Mouse (Mus musculus) heart, adult 18-20 months (tissue): Measurements from ENCODE around the gene Wdr5. TPM values are rescaled to one million over a fixed set of nuclear protein-coding genes. Genes with fewer than 3 reads are reported as not detected.
A peak's percentile ranks its signal among the peaks of the same experiment; 100 is the strongest.

ENCODE experiments used
- DNase-seq, 2 experiments: peaks; one replicate each; pipeline ENCODE4 v3.0.0; 2021 to 2022; ENCODE audit warnings: mixed read lengths in 1 of 2
- long read RNA-seq, 2 experiments: library from polyadenylated mRNA; stranded (forward); transcript quantifications; one replicate each; pipeline ENCODE4 v2.0.0; 2021
- total RNA-seq, 2 experiments: library from RNA; stranded (reverse); gene quantifications; 2 replicates each; pipeline ENCODE4 v1.2.3; 2021

Gene Wdr5
- total RNA-seq, result 10 to 100 TPM; 23.5 to 26.5 TPM
- long read RNA-seq, experiment 1, transcript Wdr5-201 (14 exons, 2,890 nt), result major isoform, 24 of 36 reads
- long read RNA-seq, experiment 1, partial matches to known transcripts, result 1 of 36 reads
- long read RNA-seq, experiment 1, other reads (novel, unspliced or antisense), result 11 of 36 reads
- long read RNA-seq, experiment 2, transcript Wdr5-201 (14 exons, 2,890 nt), result major isoform, 9 of 21 reads
- long read RNA-seq, experiment 2, partial matches to known transcripts, result 0 of 21 reads
- long read RNA-seq, experiment 2, other reads (novel, unspliced or antisense), result 12 of 21 reads

- DNase-seq, result peak; percentile 96 to 100
Measured at GRCm38 (mm10) chr2:27514639-27515328, at the start of gene Wdr5. Gene Wdr5, plus strand, starts transcription at chr2:27515157.

DNA sequence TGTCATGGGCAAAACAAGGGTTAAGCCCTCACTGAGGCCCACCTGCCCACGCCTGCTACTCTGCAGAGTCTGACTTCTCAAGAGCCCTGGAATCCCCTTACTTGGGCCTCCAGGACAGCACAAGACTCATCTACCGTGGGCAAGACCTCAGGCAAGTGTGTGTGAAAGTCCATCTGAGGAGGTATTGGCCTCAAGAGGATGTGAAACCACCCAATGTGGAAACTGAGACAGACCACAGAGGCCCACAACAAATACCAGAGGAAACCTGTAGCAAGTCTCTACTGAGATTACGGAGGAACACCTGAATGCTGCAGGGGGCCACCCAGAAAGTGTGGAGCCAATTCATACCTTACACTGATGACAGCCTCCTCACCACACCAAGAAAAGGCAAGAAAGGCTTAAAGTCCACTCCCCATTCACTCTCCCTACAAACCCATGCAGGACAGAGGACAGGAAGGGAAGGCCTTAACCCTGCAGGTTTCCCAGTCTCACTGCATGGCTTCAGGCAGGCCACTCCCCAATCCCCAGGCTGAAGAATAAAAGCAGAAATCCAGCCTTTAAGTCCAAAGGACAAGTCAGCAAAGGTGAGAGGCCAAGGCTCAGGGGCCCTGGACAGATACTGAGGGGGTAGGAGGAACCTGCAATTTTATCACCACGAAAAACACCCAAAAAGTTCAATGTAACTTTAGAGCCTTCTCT lies 45.5 kb upstream of the Wdr5 start:
- DNase-seq, result no peak

GRCm38 (mm10) chr2:27469991-27470355 lies 45.0 kb upstream of the Wdr5 start:
- DNase-seq, result no peak

DNA sequence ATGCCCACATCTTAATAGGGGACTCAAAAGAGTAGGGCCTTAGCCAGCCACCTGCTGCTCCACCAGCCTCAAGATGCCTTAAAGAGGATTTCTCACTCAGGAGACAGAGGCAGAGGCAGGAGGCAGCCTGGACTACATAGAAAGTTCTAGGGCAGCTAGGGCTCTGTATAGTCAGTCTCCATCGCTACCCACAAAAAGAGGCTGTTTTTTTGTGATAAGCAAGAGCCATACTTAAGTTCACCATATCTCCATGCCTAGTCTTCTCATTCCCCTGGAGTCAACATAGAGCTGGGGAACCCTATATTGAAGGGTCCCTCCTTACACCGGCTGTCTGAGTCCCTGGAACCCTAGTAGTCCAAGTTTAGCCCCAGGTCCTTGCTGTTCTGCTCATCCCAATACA lies 44.4 kb upstream of the Wdr5 start:
- DNase-seq, result no peak

DNA sequence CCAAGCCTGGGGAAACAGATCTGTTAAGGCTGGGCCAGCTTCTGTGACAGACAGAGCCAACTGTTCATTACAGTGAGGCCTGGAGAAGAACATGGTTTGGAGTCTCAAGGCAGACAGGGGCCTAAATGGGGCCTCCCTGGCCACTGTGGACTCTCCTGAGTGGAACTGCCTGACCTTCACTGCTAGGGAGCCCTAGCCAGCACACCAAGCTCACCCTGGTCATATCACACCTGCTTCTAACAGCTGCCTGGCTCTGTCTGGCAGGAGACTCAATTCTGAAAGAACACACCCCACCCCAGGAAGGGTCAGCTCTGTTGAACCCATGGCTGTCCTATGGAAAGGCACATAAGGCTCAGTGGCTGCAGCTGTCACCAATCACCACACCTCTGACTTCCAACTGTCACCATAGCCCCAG lies 43.8 kb upstream of the Wdr5 start:
- DNase-seq, result no peak

DNA sequence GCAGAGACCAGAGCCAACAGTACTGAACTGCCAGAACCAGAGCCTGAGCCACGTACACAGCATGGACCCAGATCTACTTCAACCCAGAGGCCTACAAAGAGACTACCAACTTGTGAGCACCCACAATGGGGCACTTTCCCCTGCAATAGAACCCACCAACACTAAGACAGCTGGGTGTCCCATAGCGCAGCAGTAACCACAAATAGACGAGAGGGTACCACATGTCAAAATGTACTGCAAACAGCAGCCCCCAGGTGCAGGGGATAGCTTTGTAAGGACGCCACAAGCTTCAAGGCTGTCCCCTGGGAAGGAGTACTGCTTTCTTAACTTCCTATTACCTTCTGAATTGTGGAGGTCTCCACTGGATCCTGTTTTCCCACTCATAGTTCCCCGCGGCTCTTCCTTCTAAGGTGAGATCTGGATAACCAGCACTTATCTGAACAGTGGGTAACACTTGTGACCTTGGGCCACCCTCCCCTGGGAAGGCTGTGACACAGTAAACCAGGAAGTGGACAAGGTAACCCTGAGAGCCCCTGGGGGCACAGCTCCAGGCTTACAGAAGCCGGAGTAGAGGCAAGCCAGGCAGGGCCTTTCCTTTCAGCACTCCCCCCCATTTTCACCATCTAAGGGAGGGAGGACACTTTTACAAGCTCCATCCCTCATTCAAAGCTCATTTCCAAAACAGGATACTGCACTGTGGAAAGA lies 41.7 kb upstream of the Wdr5 start:
- no peak for DNase-seq

GRCm38 (mm10) chr2:27473911-27474310 lies 41.0 kb upstream of the Wdr5 start:
- no peak for DNase-seq

DNA sequence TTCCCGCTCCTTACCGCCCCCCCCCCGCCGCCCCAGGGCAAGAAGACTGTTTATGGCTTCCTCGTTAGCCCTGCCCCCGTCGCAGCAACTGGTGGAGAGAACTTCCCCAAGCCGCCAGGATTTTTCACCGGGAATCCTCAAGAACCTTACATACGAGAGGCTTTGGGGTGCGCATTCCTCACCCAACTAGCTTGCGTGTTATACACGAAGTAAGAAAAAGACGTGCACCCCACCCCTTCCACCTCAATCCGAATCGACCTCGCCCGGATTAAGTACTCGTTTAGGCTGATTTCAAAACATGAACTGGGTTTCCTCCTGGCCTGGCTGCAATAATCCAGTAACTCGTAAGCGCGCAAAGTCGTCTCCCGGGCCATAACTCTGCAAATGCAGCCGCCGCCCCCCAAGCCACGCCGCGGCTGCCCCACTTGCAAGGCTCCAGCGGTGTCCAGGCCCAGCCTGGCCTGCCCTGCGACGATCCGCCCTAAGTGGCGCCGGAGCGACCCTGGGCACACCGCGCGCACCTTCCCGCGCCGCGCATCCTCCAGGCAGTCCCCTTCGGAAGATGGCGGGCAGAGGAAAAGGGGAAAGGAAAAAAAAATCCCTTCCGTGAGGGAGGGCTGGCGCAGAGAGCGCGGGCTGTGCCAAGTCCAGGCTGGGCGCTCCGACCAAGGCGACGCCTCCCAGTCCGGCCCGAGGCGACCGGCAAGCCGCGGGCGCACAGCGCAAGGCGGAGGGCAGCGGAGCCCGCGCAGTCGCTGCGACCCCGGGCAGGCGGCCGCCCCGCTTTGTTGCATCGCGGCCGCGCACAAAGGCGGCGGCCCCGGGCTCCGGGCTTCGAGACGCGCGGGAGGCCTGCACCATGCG lies 40.1 kb upstream of the Wdr5 start:
- DNase-seq, result peak; percentile 50 to 60

DNA sequence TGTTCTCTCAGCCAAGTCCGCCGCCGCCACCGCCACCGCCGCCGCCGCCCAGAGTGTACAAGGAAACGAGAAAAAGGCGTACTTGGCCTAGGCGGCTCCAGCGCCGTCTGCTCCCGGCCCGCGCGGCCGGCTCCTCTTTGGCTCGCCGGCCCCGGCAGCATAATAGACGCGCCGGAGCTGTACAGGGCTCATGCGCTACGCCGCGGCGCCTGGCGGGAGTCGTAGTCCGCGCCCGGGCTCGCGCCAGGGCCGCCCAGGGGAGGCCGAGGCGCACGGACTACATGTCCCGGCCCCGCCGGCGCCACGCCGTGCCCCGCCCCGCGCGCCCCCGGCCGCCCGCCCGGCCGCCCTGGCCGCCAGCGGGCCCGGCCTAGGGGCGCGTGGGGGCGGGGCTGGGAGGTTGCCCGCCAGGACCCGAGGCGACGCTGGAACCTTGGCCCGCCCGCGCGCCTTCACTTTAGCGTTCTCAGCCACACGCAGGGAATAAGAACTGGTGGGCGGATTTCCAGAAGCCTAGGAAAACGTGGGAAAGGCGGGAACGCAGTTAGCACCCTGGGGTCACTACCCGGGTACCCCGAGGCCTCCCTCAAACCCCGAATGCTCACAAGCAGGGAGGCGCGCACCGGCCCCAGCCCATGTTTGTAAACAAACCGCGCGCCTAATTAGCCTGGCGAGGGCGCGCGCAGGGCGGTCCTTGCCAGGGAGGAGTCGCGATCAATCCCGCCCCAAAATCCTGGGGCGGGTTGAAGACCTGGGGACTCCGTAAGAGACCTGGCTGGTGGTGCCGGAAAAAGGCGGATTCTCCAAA lies 39.3 kb upstream of the Wdr5 start:
- peak; percentile 88 to 96 for DNase-seq

DNA sequence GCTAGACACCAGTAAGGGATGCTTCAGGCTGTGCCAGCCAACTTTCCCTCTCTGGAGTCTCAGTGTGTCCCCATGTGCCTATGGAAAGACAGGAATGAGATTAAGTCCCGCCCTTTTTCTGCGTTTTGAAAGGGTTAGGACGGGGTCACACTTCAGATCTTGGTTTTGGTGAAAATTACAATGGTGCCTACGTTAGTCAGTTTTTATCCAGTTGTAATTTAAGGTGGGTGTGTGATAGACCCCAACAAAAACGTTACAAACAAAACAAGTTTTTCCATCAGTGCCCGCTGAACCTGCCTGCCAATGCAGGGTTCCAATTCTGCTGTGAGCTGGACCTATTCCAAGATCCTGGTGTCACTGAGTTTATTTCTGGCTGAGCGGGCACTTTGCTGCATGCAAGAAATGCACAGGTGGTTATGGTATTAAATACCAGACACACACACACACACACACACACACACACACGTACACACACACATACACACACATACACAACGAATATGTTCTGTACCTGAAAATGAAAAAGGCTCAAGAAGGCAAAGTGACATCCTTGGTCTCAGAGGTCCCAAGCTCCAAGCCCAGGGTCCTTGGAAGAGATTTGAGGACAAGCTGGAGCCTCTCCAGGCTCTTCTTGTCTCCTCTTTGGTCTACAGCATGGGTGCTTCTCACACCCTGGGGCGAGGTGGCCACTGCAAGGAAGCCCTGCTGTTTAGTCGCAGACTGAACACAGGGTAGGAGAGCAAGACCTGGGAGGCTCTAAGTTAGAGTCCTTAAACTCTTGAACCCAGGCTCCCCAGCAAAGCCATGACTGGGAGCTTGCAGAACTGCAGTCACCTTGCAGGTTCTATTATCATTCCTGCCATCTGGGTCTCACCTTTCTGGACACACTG lies 38.4 kb upstream of the Wdr5 start:
- peak; percentile 39 to 58 for DNase-seq

DNA sequence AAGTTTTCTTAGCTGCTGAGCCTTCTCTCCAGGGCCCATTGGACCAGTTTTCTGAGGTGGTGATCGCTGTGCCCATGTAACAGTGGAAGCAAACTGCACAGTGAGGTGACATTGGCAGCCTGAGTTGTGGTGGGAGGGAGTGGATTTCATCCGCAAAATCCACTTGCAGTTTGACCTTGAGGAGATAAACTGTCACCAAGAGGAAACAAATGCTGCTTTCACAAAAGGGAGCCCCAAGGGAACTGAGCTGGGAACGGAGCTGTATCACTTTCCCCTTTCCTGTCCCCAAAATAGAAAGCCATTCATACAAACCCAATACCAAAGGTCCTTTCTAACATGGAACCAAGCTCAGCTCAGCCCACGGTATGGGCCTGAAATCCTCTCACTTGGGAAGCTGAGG lies 35.1 kb upstream of the Wdr5 start:
- peak in 1 of 2 experiments; percentile 34 for DNase-seq

- DNase-seq, result no peak
Measured at GRCm38 (mm10) chr2:27480367-27480766, 34.6 kb upstream of the Wdr5 start.

DNA sequence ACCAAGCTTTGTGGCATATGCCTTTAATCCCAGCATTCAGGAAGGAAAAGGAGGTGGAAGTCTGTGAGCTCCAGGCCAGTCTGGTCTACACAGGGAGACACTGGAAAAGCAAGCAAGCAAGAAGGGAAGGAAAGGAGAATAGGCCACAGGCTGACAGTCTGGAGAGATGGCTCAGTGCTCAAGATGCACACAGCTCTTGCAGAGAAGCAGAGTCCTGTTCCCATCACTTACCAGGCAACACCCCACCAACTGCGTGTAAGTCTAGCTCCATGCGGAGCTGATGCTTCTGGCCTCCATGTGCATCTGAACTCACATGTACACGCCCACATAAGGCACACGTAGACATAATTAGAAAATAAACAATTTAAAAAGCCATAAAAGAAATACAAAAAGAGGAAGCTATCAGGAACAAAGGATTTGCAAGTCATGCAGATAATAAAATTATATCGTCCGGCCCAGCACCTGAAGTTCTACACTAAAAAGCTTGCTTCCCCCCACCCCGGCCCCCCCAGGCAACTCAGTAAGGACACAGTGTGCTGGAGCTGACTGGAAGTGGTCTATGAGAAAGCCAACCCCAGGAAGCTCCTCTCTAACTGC lies 32.6 kb upstream of the Wdr5 start:
- DNase-seq, result no peak

DNA sequence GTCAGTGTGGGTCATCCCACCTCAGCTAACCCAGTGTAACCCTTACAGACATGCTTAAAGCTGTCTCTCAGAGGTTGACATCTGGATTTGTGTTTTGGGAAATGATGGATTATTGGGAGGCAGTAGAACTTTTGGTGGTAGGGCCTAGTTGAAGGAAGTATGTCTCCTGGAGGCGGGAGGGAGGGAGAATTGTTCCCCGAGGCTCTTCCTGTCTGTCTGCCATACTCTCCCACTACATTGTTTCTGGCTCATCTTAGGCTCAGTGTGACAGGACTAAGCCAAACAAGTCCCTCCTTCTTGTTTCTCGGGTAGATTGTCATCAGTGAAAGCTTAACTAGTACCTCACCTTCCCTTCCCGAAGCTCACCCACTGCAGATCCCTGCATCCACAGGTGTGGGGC lies 28.2 kb upstream of the Wdr5 start:
- no peak for DNase-seq

DNA sequence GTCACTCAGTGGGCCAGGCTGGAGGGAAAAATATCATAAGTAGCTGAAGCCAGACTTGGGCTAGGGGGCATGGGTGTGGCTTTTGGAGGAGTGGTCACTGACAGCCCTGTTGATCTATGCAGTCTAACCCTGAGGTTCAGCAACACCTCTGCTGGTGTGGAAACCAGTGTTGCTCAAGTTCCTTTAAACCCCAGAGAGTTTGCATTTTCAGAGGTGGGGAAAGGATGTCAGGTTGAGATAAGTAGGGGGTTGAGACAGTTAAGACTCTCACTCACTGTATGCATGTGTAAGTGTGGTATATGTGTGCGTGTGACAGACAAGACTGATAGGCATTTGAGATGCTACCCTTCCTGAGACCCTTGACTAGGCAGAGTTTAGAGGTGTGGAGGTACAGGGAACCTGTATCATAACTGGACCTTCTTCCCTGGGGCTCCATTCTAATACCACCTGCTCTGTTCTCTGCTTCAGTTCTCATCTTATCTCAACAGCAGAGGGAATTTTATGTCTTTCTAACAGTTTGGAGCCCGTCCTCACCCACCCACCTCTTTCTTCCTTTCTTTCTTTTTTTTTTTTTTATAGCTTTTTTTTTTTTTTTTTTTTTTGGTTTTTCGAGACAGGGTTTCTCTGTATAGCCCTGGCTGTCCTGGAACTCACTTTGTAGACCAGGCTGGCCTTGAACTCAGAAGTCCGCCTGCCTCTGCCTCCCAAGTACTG lies 27.5 kb upstream of the Wdr5 start:
- no peak for DNase-seq

DNA sequence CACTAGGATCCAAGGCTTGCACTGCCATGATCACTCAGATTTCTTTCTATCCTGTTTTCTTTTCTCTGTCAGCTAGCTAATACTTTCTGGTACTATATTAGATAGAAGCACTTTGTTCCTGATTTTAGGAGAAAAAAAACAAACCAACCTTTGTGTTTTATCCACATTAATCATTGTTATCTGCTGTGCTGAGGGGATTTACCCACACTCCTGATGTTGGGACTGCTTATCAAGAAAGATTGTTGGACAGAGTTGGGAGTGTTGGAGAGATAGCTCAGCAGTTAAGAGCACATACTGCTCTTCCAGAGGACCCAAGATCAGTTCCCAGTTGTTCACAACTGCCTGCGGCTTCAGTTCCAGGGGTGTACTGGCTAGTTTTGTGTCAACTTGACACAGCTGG lies 26.6 kb upstream of the Wdr5 start:
- no peak for DNase-seq

- DNase-seq, result no peak
Measured at GRCm38 (mm10) chr2:27490939-27491338, 24.0 kb upstream of the Wdr5 start.

DNA sequence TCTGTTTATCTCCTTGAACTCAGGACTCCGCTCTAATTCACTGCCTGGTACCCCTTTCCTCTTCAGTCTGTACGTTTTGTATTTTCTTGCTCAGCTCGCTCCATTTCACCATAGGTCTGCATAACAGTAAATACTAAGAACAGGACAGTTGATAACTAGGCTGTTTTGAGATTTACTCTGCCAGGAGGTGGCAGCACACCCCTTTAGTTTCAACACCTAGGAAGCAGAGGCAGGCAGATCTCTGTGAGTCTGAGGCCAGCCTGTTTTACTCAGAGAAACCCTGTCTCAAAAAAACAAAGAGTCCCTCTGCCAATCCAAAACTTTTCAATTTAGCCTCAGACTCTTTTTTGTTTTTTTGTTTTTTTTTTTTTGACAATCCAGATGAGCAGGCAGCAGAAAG lies 21.0 kb upstream of the Wdr5 start:
- DNase-seq, result no peak
